Mouse (Mus musculus) adrenal gland, postnatal 10 days (tissue): ENCODE data around the gene Vmn2r114. TPM values are rescaled to one million over a fixed set of nuclear protein-coding genes. Genes with fewer than 3 reads are reported as not detected.
"Not testable (repeated sequence)": the region's sequence is repeated elsewhere in the genome, so short reads cannot be mapped to it uniquely, and the experiment has no call there.

Source experiments
- DNase-seq: peaks from one replicate; pipeline ENCODE4 v3.0.0; 2021; ENCODE audit warnings: mixed read lengths
- long read RNA-seq, 2 experiments: library from polyadenylated mRNA; stranded (forward); transcript quantifications; one replicate each; pipeline ENCODE4 v2.0.0; 2021
- total RNA-seq, 2 experiments: library from RNA; stranded (reverse); gene quantifications; 2 replicates each; pipeline ENCODE4 v1.2.3; 2021

Gene Vmn2r114
- total RNA-seq: under 1 TPM in 1 of 2 experiments, not detected in 1; 0.03 TPM
- long read RNA-seq, experiment 1: 0 reads
- long read RNA-seq, experiment 2: 0 reads

DNA sequence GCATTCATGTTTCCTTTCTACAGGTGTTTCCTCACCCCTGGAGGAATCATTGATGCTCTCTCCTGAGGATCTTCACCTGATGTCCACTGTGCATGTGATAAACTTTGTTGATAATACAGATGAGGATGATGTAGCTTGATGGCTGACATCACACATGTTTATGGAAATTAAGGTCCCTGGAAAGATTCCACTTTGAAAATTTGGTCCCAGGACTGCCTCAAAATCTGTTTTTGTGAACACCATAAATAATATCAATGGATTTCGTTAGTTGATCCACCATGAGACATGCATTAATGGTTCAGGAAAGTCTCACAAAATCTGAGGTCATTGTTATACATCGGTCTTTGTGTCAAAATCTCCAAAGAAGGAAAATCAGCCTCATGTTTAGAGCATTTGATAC, at the start of gene Vmn2r114:
TSS of gene Vmn2r114 (minus strand) at position 101 of the 400 bp plus-strand sequence.
- DNase-seq: not testable (repeated sequence)

DNA sequence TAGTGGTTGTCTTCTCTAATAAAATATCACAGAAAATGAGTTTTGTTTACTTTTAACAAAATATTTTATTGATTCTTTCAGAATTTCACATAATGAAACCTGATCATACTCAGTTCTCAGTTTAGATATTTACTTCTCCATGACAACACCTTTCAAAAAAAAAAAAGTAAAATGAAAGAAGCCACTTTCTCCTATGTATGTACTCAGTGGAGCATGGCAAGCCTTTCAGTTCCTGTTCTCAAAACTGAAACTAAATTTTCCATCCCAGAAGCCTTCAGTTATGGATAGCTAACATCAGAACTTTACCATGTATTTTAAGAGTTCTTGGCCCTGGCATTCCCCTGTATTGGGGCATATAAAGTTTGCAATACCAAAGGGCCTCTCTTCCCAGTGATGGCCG, 39.3 kb upstream of the Vmn2r114 start:
- DNase-seq: no peak

DNA sequence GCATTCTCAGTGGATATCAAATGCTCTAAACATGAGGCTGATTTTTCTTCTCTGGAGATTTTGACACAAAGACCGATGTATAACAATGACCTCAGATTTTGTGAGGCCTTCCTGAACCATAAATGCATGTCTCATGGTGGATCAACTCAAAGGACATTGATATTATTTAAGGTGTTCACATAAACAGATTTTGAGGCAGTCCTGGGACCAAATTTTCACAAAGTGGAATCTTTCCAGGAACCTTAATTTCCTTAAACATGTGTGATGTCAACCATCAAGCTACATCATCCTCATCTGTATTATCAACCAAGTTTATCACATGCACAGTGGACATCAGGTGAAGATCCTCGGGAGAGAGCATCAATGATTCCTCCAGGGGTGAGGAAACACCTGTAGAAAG, 31.1 kb upstream of the Vmn2r114 start, which contains the start of gene Vmn2r115:
TSS of gene Vmn2r115 (plus strand) at position 301 of the 400 bp plus-strand sequence.
- DNase-seq: not testable (repeated sequence)

DNA sequence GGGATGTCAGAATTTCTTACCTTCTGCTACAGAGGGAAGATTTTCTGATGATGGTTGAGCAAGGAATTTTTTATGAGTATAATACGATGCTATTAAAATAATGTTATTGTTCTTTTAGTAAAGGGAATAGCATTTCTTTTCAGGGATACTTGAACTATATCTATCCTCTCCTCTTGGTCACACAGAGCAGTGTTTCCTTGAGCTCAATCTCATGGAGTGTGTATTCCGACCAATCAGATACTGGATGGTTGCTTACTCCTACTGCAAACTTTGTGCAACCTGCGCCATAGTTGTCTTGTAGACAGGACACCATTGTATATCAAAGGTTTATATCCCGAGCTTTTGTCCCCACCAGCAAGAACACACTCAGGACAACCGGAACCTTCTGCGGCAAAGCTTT, 18.3 kb upstream of the Vmn2r114 start:
- DNase-seq: no peak

Other genes with a start within 250 kb of the Vmn2r114 start
- 10 to 100 TPM in 1 of 2 experiments, 1 to 10 TPM in 1; 5.8 to 12.8 TPM for gene Zfp40, start 119.3 kb downstream of the Vmn2r114 start, total RNA-seq
- not detected for gene Vmn2r115, start 31.2 kb upstream of the Vmn2r114 start, total RNA-seq
- gene Vmn2r116, start 72.1 kb upstream of the Vmn2r114 start, total RNA-seq: not detected
- gene Vmn2r117, start 167.2 kb upstream of the Vmn2r114 start, total RNA-seq: not detected